Mouse (Mus musculus) hindbrain, embryonic 11.5 days (tissue): ENCODE data around the gene Tubd1. TPM values are rescaled to one million over a fixed set of nuclear protein-coding genes. Genes with fewer than 3 reads are reported as not detected.

Experiments
- ATAC-seq: fragments of 200-750 bp; cut with Nextera tagmentation; 2 replicates; pipeline ENCODE4 v1.8.0; 2017; ENCODE audit warnings: mild to moderate bottlenecking, moderate TSS enrichment, moderate library complexity; ENCODE audit not compliant: low FRiP score
- DNase-seq: peaks from one replicate; pipeline ENCODE4 v3.0.0-alpha.2; 2015; ENCODE audit warnings: low spot score
- H3K27ac ChIP-seq: fragments of 300-500 bp; sonication (generic); 2 replicates; pipeline ENCODE4 v1.5.1; 2014; ENCODE audit warnings: mild to moderate bottlenecking, low read depth, low read length
- H3K27me3 ChIP-seq: fragments of 300-500 bp; sonication (generic); 2 replicates; pipeline ENCODE4 v1.6.1; 2014; ENCODE audit warnings: mild to moderate bottlenecking, low read length, moderate library complexity, mixed read lengths; ENCODE audit not compliant: control insufficient read depth, insufficient read depth
- H3K36me3 ChIP-seq: fragments of 300-500 bp; sonication (generic); 2 replicates; pipeline ENCODE4 v1.6.1; 2014; ENCODE audit warnings: mild to moderate bottlenecking, low read length, moderate library complexity, mixed read lengths; ENCODE audit not compliant: control insufficient read depth, insufficient read depth
- H3K4me1 ChIP-seq: fragments of 300-500 bp; sonication (generic); replicated peaks from 2 replicates; pipeline ENCODE4 v1.6.1; 2014; ENCODE audit warnings: low read length, mixed read lengths; ENCODE audit not compliant: control insufficient read depth, insufficient read depth
- H3K4me2 ChIP-seq: fragments of 300-500 bp; sonication (generic); replicated peaks from 2 replicates; pipeline ENCODE4 v1.6.1; 2014; ENCODE audit warnings: mild to moderate bottlenecking, low read depth, low read length
- H3K4me3 ChIP-seq: fragments of 300-500 bp; sonication (generic); 2 replicates; pipeline ENCODE4 v1.5.1; 2014; ENCODE audit warnings: low read depth, low read length
- H3K9ac ChIP-seq: fragments of 300-500 bp; sonication (generic); 2 replicates; pipeline ENCODE4 v1.6.1; 2014; ENCODE audit warnings: low read depth, low read length
- H3K9me3 ChIP-seq: fragments of 300-500 bp; sonication (generic); 2 replicates; pipeline ENCODE4 v1.6.1; 2016; ENCODE audit warnings: low read length; ENCODE audit not compliant: control insufficient read depth
- WGBS: fragments of 180-500 bp; shearing (Covaris S2); extraction: QIAGEN DNeasy Blood & Tissue Kit; methylation state at CpG from one replicate; pipeline ENCODE4 v1.1.7; 2014; 5-methylcytosine and 5-hydroxymethylcytosine counted together
- polyA plus RNA-seq: library from polyadenylated mRNA; unstranded; fragments of >200 nt; fragmentation: Nextera tagmentation; extraction: Ambion mirVana; gene quantifications from 2 replicates; pipeline ENCODE4 v1.2.1, GENCODE M21; 2014

The Tubd1 gene
- polyA plus RNA-seq: 13.5 and 17.2 TPM in 2 replicates

- peak within 1 kb of the TSS; percentile 78 for H3K4me3 ChIP-seq
- peak within 1 kb of the TSS; percentile 75 for H3K9ac ChIP-seq
- H3K27me3 ChIP-seq: no peaks in the 10 kb centered on the region
- H3K4me2 ChIP-seq: peak within 1 kb of the TSS; percentile 86
- H3K9me3 ChIP-seq: no peaks in the 10 kb centered on the region
- H3K4me1 ChIP-seq: no peaks in the 10 kb centered on the region
- DNase-seq (peak; percentile 100), ATAC-seq (peak; percentile 98)
- WGBS: under 1% methylated on average over 43 of the region's 43 CpGs
- H3K27ac ChIP-seq: peak within 1 kb of the TSS; percentile 68
- H3K36me3 ChIP-seq: no peaks in the 10 kb centered on the region; the same call in 1 of the 2 replicates
These were observed at the start of gene Tubd1, which contains the start of gene Rps6kb1 for GRCm38 (mm10) chr11:86544639-86545299. Tubd1 (plus strand) TSS chr11:86544991. Rps6kb1 (minus strand) TSS chr11:86544805.

GRCm38 (mm10) chr11:86497356-86497755 lies 47.4 kb upstream of the Tubd1 start:
- Histone ChIP-seq H3K4me3 (no peak overlapping the region), H3K36me3 (no peaks in the 10 kb centered on the region), H3K4me2 (no peak overlapping the region), H3K4me1 (no peaks in the 10 kb centered on the region), H3K27ac (no peak overlapping the region), H3K9me3 (no peaks in the 10 kb centered on the region), H3K9ac (no peak overlapping the region), H3K27me3 (no peaks in the 10 kb centered on the region)
- DNase-seq (no peak), ATAC-seq (no peak)
- WGBS: 100% methylated on average over 1 of the region's 1 CpGs

GRCm38 (mm10) chr11:86497908-86498307 lies 46.9 kb upstream of the Tubd1 start:
- WGBS: 65% methylated on average over 3 of the region's 3 CpGs
- no peaks in the 10 kb centered on the region for H3K27me3 ChIP-seq

GRCm38 (mm10) chr11:86500795-86501194 lies 44.0 kb upstream of the Tubd1 start:
- no peaks in the 10 kb centered on the region for H3K9me3 ChIP-seq
- no peaks in the 10 kb centered on the region for H3K36me3 ChIP-seq
- no peak overlapping the region for H3K4me2 ChIP-seq
- no peak overlapping the region for H3K27ac ChIP-seq
- no peaks in the 10 kb centered on the region for H3K27me3 ChIP-seq
- H3K4me1 ChIP-seq: no peaks in the 10 kb centered on the region
- ATAC-seq (no peak), DNase-seq (no peak)
- WGBS: 95% methylated on average over 1 of the region's 1 CpGs
- no peak overlapping the region for H3K4me3 ChIP-seq
- H3K9ac ChIP-seq: no peak overlapping the region

More at GRCm38 (mm10) chr11:86497908-86498307, 46.9 kb upstream of the Tubd1 start:
- Histone ChIP-seq H3K4me2 (no peak overlapping the region), H3K4me3 (no peak overlapping the region), H3K9me3 (no peaks in the 10 kb centered on the region), H3K4me1 (no peaks in the 10 kb centered on the region), H3K27ac (no peak overlapping the region), H3K9ac (no peak overlapping the region), H3K36me3 (no peaks in the 10 kb centered on the region)
- ATAC-seq (no peak), DNase-seq (no peak)

- H3K9ac ChIP-seq: no peak overlapping the region
- H3K9me3 ChIP-seq: no peaks in the 10 kb centered on the region
- H3K4me2 ChIP-seq: no peak overlapping the region
- no peaks in the 10 kb centered on the region for H3K36me3 ChIP-seq
- no peaks in the 10 kb centered on the region for H3K4me1 ChIP-seq
- no peak for ATAC-seq
- H3K27me3 ChIP-seq: no peaks in the 10 kb centered on the region
- 95% methylated on average over 2 of the region's 2 CpGs for WGBS
- no peak overlapping the region for H3K27ac ChIP-seq
- H3K4me3 ChIP-seq: no peak overlapping the region
- no peak for DNase-seq
These were observed 41.7 kb upstream of the Tubd1 start for GRCm38 (mm10) chr11:86503121-86503520.

- H3K4me1 ChIP-seq: no peaks in the 10 kb centered on the region
- DNase-seq (no peak), ATAC-seq (no peak)
- H3K4me2 ChIP-seq: no peak overlapping the region
- no peaks in the 10 kb centered on the region for H3K9me3 ChIP-seq
- peaks cover 5% of the 10 kb centered on the region; the same call in 1 of the 2 replicates for H3K36me3 ChIP-seq
- no peak overlapping the region for H3K27ac ChIP-seq
- no peak overlapping the region for H3K4me3 ChIP-seq
- no peak overlapping the region for H3K9ac ChIP-seq
- H3K27me3 ChIP-seq: no peaks in the 10 kb centered on the region
- WGBS: 97% methylated on average over 2 of the region's 2 CpGs
These were observed 37.5 kb upstream of the Tubd1 start for GRCm38 (mm10) chr11:86507334-86507733.

- no peak overlapping the region for H3K9ac ChIP-seq
- H3K27me3 ChIP-seq: no peaks in the 10 kb centered on the region
- H3K27ac ChIP-seq: no peak overlapping the region
- no peaks in the 10 kb centered on the region for H3K4me1 ChIP-seq
- H3K4me3 ChIP-seq: no peak overlapping the region
- ATAC-seq: no peak
- H3K4me2 ChIP-seq: no peak overlapping the region
- WGBS: 90% methylated on average over 2 of the region's 2 CpGs
- H3K9me3 ChIP-seq: no peaks in the 10 kb centered on the region
- no peak for DNase-seq
- peaks cover 5% of the 10 kb centered on the region; the same call in 1 of the 2 replicates for H3K36me3 ChIP-seq
These were observed 36.8 kb upstream of the Tubd1 start for GRCm38 (mm10) chr11:86507991-86508390.

GRCm38 (mm10) chr11:86516620-86517019 lies 28.2 kb upstream of the Tubd1 start:
- H3K4me2 ChIP-seq: no peak overlapping the region
- ATAC-seq (no peak), DNase-seq (no peak)
- H3K36me3 ChIP-seq: peaks cover 15% of the 10 kb centered on the region
- no peaks in the 10 kb centered on the region for H3K4me1 ChIP-seq
- no peaks in the 10 kb centered on the region for H3K9me3 ChIP-seq
- H3K4me3 ChIP-seq: no peak overlapping the region
- WGBS: 92% methylated on average over 3 of the region's 3 CpGs
- H3K27me3 ChIP-seq: no peaks in the 10 kb centered on the region
- H3K9ac ChIP-seq: no peak overlapping the region
- no peak overlapping the region for H3K27ac ChIP-seq

GRCm38 (mm10) chr11:86517229-86517628 lies 27.6 kb upstream of the Tubd1 start:
- Histone ChIP-seq H3K4me1 (no peaks in the 10 kb centered on the region), H3K36me3 (peaks cover 15% of the 10 kb centered on the region), H3K27me3 (no peaks in the 10 kb centered on the region), H3K4me3 (no peak overlapping the region), H3K27ac (no peak overlapping the region), H3K4me2 (no peak overlapping the region), H3K9ac (no peak overlapping the region), H3K9me3 (no peaks in the 10 kb centered on the region)
- 88% methylated on average over 3 of the region's 3 CpGs for WGBS
- ATAC-seq (no peak), DNase-seq (no peak)
